Mouse (Mus musculus) C2C12 (cell line): ENCODE measurements at regions not wholly inside any gene's neighbourhood (a gene's known extent, or its start where the extent isn't known, plus 50 kb on each side); places are given as distances from the start of the nearest gene placed in this dataset.

Experiments used
- H3K27me3 ChIP-seq: one replicate; pipeline ENCODE4 v1.6.1; 2011; ENCODE audit not compliant: control insufficient read depth, insufficient read depth, insufficient read length
- H3K36me3 ChIP-seq: one replicate; pipeline ENCODE4 v1.6.1; 2011; ENCODE audit not compliant: control insufficient read depth, insufficient read depth
- H3K4me3 ChIP-seq: one replicate; pipeline ENCODE4 v1.5.1; 2011; ENCODE audit warnings: mild to moderate bottlenecking, control low read depth; ENCODE audit not compliant: poor library complexity, insufficient read depth, severe bottlenecking
- H3K79me2 ChIP-seq: one replicate; pipeline ENCODE4 v1.6.1; 2011; ENCODE audit not compliant: control insufficient read depth, insufficient read depth
- H3K79me3 ChIP-seq: one replicate; pipeline ENCODE4 v1.6.1; 2011; ENCODE audit warnings: low read depth, control low read depth
- H3ac ChIP-seq: one replicate; pipeline ENCODE3; 2011; ENCODE audit warnings: low read depth; ENCODE audit not compliant: control insufficient read depth, insufficient read length
- CEBPB ChIP-seq: IDR thresholded peaks from one replicate; pipeline ENCODE4 v1.6.1; 2011; ENCODE audit warnings: low read depth, mild to moderate bottlenecking, control low read depth, moderate library complexity
- CTCF ChIP-seq: IDR thresholded peaks from one replicate; pipeline ENCODE4 v1.5.1; 2011; ENCODE audit not compliant: control insufficient read depth, insufficient read depth, insufficient read length
- FOSL1 ChIP-seq: IDR thresholded peaks from one replicate; pipeline ENCODE4 v1.8.0; 2011; ENCODE audit warnings: mild to moderate bottlenecking, low read length; ENCODE audit not compliant: poor library complexity, insufficient read depth, severe bottlenecking
- MAX ChIP-seq: IDR thresholded peaks from one replicate; pipeline ENCODE4 v1.6.1; 2011; ENCODE audit warnings: mild to moderate bottlenecking, control low read depth
- MYOD1 ChIP-seq: IDR thresholded peaks from one replicate; pipeline ENCODE4 v1.6.1; 2011; ENCODE audit warnings: low read depth; ENCODE audit not compliant: control insufficient read depth, insufficient read length
- MYOG ChIP-seq: IDR thresholded peaks from one replicate; pipeline ENCODE4 v1.6.1; 2011; ENCODE audit not compliant: control insufficient read depth, insufficient read length; ENCODE audit errors: extremely low read depth
- USF1 ChIP-seq: IDR thresholded peaks from one replicate; pipeline ENCODE4 v1.6.1; 2011; ENCODE audit warnings: low read depth, mild to moderate bottlenecking, control low read depth, moderate library complexity

- H3K27me3 ChIP-seq = no peaks in the 10 kb centered on the region
- H3K36me3 ChIP-seq = no peaks in the 10 kb centered on the region
- no peaks in the 10 kb centered on the region for H3K79me2 ChIP-seq
- H3K79me3 ChIP-seq = no peaks in the 10 kb centered on the region
- no peak overlapping the region for H3K4me3 ChIP-seq
- no peak overlapping the region for H3ac ChIP-seq
- TF ChIP-seq CEBPB (no peak), MAX (no peak), MYOD1 (no peak), USF1 (no peak), FOSL1 (no peak), CTCF (no peak), MYOG (no peak)
These were observed 100.0 kb upstream of the Oxgr1 start for GRCm38 (mm10) chr14:120142281-120142680.

GRCm38 (mm10) chr14:120144451-120144850 lies 102.2 kb upstream of the Oxgr1 start:
- Histone ChIP-seq H3K79me3 (no peaks in the 10 kb centered on the region), H3K79me2 (no peaks in the 10 kb centered on the region)
- no peak for TF ChIP-seq USF1
- TF ChIP-seq FOSL1 = no peak
- TF ChIP-seq MYOG = no peak
- TF ChIP-seq CEBPB = no peak

GRCm38 (mm10) chr14:120146312-120146711 lies 104.1 kb upstream of the Oxgr1 start:
- H3ac ChIP-seq = no peak overlapping the region
- no peak for TF ChIP-seq USF1
- no peak for TF ChIP-seq FOSL1
- TF ChIP-seq MYOD1 = no peak
- no peak for TF ChIP-seq CTCF
- TF ChIP-seq MYOG = no peak
- TF ChIP-seq CEBPB = no peak
- no peak for TF ChIP-seq MAX
- no peaks in the 10 kb centered on the region for H3K79me3 ChIP-seq
- no peaks in the 10 kb centered on the region for H3K27me3 ChIP-seq
- no peaks in the 10 kb centered on the region for H3K36me3 ChIP-seq
- H3K4me3 ChIP-seq = no peak overlapping the region
- H3K79me2 ChIP-seq = no peaks in the 10 kb centered on the region

More at GRCm38 (mm10) chr14:120144451-120144850, 102.2 kb upstream of the Oxgr1 start:
- no peak overlapping the region for H3ac ChIP-seq
- H3K27me3 ChIP-seq = no peaks in the 10 kb centered on the region
- no peaks in the 10 kb centered on the region for H3K36me3 ChIP-seq
- no peak overlapping the region for H3K4me3 ChIP-seq

GRCm38 (mm10) chr14:120146908-120147770 lies 104.9 kb upstream of the Oxgr1 start:
- no peaks in the 10 kb centered on the region for H3K79me3 ChIP-seq
- no peaks in the 10 kb centered on the region for H3K27me3 ChIP-seq
- no peaks in the 10 kb centered on the region for H3K79me2 ChIP-seq
- H3K36me3 ChIP-seq = no peaks in the 10 kb centered on the region
- TF ChIP-seq CTCF (no peak), MYOD1 (no peak), FOSL1 (no peak), MYOG (no peak), CEBPB (no peak), MAX (no peak), USF1 (no peak)
- H3K4me3 ChIP-seq = no peak overlapping the region
- no peak overlapping the region for H3ac ChIP-seq

GRCm38 (mm10) chr14:120148803-120149202 lies 106.6 kb upstream of the Oxgr1 start:
- Histone ChIP-seq H3K36me3 (no peaks in the 10 kb centered on the region), H3K79me3 (no peaks in the 10 kb centered on the region), H3K4me3 (no peak overlapping the region), H3ac (no peak overlapping the region), H3K27me3 (no peaks in the 10 kb centered on the region), H3K79me2 (no peaks in the 10 kb centered on the region)
- no peak for TF ChIP-seq FOSL1
- no peak for TF ChIP-seq CEBPB
- no peak for TF ChIP-seq MYOD1
- TF ChIP-seq MAX = no peak
- TF ChIP-seq USF1 = no peak
- no peak for TF ChIP-seq MYOG
- no peak for TF ChIP-seq CTCF

- no peaks in the 10 kb centered on the region for H3K36me3 ChIP-seq
- no peaks in the 10 kb centered on the region for H3K27me3 ChIP-seq
- H3ac ChIP-seq = no peak overlapping the region
- H3K79me2 ChIP-seq = no peaks in the 10 kb centered on the region
- no peak for TF ChIP-seq MYOG
- no peak for TF ChIP-seq USF1
- TF ChIP-seq CEBPB = no peak
- TF ChIP-seq FOSL1 = no peak
- no peak for TF ChIP-seq CTCF
- no peak for TF ChIP-seq MAX
- TF ChIP-seq MYOD1 = no peak
- no peak overlapping the region for H3K4me3 ChIP-seq
- H3K79me3 ChIP-seq = no peaks in the 10 kb centered on the region
These were observed 107.1 kb upstream of the Oxgr1 start for GRCm38 (mm10) chr14:120149341-120149741.
